Mouse (Mus musculus) adrenal gland, postnatal 14 days (tissue): ENCODE data around the gene Kcng3. TPM values are rescaled to one million over a fixed set of nuclear protein-coding genes. Genes with fewer than 3 reads are reported as not detected.

Experiments
- DNase-seq: peaks from one replicate; pipeline ENCODE4 v3.0.0; 2021; ENCODE audit warnings: mixed read lengths
- long read RNA-seq, 2 experiments: library from polyadenylated mRNA; stranded (forward); transcript quantifications; one replicate each; pipeline ENCODE4 v2.0.0; 2021
- total RNA-seq: library from RNA; stranded (reverse); gene quantifications from 2 replicates; pipeline ENCODE4 v1.2.3, GENCODE M21; 2021

The Kcng3 gene
- 10.6 and 11.0 TPM in 2 replicates for total RNA-seq
- long read RNA-seq, experiment 1, result 0 reads
- long read RNA-seq, experiment 2, partial matches to known transcripts, result 0 of 2 reads
- long read RNA-seq, experiment 2, other reads (novel, unspliced or antisense), result 2 of 2 reads

- DNase-seq, result peak; percentile 84
Measured at GRCm38 (mm10) chr17:83631783-83632652, at the start of gene Kcng3. Gene Kcng3, minus strand, starts transcription at chr17:83631895.

GRCm38 (mm10) chr17:83677370-83677769 lies 45.7 kb upstream of the Kcng3 start:
- no peak for DNase-seq

- no peak for DNase-seq
Measured at GRCm38 (mm10) chr17:83672685-83673084, 41.0 kb upstream of the Kcng3 start.

DNA sequence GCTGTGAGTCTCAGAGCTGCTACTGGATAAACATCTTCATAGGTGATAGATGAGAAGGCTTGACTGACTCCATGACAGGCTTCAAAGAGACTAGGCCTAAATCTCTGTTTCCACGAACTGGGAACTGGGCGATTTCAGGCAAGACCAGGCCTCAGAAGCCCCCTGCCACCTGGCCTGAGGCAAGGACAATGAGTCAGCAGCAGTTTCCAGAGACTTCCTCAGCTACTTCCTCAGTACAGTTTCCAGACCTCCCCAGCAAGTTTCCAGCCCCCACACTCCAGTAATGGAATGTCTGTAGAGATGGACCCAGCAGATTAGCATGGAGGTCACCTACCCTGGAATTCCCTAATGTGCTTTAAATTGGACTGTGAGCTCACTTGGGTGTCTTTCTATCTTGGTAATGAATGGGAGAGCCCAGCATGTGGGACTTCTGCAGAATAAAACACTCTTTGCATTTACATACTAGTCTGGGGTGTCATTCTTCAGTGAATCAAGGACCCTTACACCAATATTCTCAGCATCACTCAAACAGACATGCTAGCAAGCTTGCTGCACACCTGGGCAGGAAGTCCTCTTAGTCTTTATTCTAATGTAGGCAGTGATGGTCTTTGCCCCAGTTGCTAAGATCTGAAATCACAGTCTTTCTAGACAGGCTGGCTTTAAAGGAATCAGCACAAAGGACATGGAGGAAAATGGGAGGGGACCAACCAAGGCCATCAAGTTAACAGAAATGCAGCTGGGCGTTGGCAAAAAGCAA lies 36.4 kb upstream of the Kcng3 start:
- no peak for DNase-seq

DNA sequence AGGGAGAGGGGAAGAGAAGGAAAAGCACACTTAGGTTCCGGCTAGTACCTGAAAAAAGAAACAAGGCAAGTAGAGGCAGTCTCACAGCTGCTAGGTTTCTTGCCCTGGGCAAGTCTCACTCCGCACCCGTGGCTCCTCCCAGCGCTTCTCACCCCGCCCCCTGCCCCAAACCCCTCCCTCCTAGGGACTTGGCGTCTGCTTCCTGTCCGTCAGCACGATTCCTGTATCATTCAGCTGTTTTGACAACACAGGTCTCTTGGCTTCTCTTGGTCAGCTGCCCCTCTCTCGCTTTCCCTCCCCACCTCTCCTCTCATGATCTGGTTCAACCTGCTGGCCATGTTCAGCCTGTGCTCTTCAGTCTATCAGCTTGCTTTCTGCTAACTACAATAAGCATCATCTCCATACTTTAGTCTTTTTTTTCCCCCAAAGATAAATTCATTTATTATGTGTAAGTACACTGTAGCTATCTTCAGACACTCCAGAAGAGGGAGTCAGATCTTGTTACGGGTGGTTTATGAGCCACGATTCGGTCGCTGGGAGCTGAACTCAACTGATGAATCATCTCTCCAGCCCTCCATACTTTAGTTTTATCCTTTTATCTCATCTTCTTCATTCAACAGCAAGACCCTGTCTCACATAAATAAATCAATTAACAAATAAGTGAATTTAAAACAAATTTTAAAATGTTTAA lies 35.0 kb upstream of the Kcng3 start:
- DNase-seq, result no peak

DNA sequence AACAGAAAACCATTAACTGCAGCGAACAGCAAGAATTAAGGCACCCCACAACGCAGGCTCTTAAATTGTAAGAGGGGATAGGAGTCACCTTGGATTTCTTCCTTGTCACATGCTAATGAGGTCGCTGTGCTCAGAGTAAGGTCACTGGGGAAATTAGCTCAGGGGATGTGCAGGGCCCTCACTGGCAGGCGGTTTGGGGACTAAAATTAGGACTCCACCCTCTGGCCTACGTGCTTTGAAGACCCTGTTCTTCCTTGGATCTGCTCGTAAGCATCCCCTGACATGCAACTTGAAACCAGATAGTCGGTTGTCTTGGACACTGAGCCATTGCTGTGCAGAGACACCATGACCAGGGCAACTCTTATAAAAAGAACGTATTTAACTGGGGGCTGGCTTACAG lies 33.1 kb upstream of the Kcng3 start:
- DNase-seq, result no peak

DNA sequence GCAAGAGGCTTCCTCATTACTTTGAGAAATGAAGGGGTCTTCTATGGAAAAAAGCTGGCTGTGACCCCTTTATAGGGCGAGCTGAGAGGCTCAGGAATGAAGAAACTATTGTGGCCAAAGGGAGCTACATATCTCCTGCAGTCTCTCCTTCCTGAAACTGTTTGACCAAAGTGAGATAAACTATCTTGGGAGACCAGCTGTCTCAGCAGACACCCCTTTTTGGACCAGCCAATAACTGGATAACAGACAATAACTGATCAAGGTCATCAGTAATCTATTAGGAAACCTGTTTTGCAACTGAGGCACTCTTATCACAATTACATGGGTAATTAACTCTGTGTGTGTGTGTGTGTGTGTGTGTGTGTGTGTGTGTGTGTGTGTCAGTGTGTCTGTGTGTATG lies 27.2 kb upstream of the Kcng3 start:
- no peak for DNase-seq

DNA sequence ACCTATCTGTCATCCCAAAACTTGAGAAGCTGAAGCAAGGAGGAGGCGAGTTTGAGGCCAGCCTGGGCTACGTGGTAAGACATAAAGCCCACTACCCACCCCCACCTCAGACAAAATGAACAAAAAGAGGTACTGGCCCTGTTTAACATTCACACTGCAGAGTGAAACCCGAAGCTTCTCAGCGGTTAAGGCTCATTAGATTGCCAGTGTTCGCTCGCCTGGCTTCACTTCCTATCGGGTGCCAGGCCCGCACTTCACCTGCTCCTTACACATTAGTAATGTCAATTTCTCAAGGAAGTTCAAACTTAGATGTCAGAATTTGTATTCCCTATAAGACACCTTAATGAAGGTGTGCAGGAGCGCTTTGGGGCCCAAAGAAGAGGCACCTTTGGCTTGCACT lies 25.7 kb upstream of the Kcng3 start:
- DNase-seq, result no peak

- no peak for DNase-seq
Measured at GRCm38 (mm10) chr17:83655732-83656131, 24.0 kb upstream of the Kcng3 start.

DNA sequence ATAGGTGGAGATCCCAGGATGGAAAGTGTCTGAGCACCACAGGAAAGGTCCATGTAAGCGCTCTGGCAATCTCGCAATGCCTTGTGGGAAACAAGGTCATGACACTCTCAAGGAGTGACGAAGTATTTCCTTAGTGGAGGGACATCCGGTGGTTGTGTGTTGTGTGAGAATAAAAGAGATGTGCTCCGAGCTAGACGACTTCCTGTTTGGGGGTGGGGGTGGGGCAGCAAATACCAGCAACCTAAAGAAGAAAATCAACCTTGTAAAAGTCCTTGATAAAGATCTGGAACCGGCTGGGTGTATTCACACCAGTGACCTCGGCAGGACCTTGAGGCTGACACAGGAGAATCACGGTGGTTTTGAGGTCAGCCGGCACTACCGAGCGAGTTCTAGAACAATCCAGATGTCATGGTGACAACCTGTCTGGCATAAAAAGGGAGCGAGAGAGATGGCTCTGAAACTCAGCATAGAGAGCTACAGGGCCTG lies 23.0 kb upstream of the Kcng3 start:
- no peak for DNase-seq

- no peak for DNase-seq
Measured at GRCm38 (mm10) chr17:83653635-83654034, 21.9 kb upstream of the Kcng3 start.

- DNase-seq, result no peak
Measured at GRCm38 (mm10) chr17:83650932-83651682, 19.4 kb upstream of the Kcng3 start.

DNA sequence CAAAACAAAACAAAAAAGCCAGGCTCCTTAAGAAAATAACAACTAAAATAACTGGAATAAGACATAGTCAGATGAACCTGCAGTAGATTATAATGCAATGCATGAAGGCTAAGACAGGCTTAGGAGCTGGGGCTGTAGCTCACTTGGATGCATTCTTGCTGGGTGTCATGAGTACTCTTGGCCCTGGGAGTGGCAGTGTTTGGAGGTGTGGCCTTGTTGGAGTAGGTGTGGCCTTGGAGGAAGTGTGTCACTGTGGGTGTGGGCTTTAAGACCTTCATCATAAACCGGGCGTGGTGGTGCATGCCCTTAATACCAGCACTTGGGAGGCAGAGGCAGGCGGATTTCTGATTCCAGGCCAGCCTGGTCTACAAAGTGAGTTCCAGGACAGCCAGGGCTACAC lies 18.3 kb upstream of the Kcng3 start:
- no peak for DNase-seq

DNA sequence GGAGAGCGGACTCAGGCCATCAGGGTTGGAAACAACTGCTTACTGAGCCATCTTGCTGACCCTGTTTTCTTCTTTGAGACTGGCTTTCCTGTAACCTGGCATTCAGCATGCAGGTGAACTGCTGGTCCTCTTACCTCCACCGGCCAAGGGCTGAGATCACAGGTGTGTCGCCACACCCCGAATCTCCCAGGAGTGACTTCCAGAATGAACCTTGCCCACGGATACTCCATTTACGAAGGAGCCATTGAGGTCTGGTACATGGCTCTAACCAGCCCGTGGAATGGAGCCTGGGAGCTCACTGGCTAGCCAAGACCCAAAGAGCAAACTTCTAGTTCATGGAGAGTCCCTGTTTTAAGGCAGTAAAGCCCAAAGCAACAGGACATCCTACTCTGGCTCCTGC lies 15.7 kb upstream of the Kcng3 start:
- DNase-seq, result no peak

DNA sequence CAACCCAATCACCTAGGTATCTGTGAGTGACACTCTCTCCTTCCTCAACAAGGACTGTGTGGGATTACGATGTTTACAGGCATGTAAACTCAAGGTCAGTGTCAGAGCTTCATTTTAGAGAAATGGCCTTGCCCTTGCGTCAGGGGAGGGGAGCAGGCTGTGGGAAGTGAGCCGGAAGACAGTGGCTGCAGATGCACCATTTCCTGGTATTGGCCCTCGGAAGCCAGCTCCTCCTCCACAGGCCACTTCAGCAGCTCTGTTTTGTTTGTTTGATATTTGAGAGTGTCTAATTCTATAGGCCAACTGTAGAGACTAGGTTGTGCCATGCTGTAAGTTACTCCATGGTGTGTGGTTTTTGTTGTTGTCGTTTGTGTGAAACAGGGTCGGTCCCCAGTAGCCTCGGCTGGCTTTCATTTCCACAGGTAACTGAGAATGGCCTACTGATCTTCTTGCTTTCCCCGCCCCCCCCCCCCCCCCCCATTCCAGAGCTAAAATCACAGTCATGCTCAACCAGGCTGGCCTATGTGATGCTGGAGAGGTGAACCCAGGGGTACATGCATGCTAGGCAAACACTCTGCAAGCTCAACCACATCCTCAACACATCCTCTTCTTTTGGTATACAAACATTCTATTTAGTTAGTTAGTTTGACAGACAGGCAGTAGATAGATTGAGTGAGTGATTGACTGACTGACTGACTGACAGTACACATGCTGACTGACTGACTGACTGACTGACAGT lies 14.9 kb upstream of the Kcng3 start:
- peak; percentile 44 for DNase-seq

- peak; percentile 83 for DNase-seq
Measured at GRCm38 (mm10) chr17:83645226-83645808, 13.6 kb upstream of the Kcng3 start.

GRCm38 (mm10) chr17:83637393-83637792 lies 5.7 kb upstream of the Kcng3 start:
- peak; percentile 60 for DNase-seq

DNA sequence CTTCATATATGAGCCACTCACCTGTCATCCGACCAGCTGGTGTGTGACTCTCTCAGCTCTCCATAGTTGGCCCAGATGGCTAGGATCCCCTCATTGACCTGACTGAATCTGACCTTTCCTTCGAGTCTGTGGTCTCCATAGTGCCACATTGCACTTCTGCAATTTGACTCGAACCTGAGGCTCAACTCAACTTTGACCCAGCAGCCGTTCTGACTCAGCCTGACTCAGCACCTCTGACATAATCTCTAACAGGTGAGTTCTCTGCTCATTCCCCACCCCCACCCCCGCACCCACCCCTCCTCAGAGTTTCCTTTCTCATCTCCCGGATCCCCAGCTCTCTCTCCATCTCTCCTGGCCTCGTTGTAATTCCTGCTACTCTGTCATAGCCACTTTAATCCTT lies 4.7 kb upstream of the Kcng3 start:
- DNase-seq, result no peak

GRCm38 (mm10) chr17:83632653-83633570 lies 1.2 kb upstream of the Kcng3 start:
- peak; percentile 85 for DNase-seq
